25 mouse cellular contexts compared by ENCODE assay signal in genomic region chr11:37478970-37479482, GRCm38 (mm10).
DNase-seq lines count a peak whose midpoint lies in the region; ATAC-seq lines count a peak whose summit lies in the region.
"Had no signal": no experiment of that assay in that cellular context is flagged by ENCODE, and none has a peak within 500 bp of the region (broad histone marks: within the 10 kb centered on the region; RNA-seq: fewer than 3 reads in every experiment).

No protein-coding gene starts in this region.

- 91% methylated on average over 6 of the region's 6 CpGs for WGBS in hindbrain, embryonic 16.5 days

- no peak overlapping the region for H3K27ac ChIP-seq in hindbrain, embryonic 16.5 days (ENCODE audit: low read depth, low read length)
- H3K27ac ChIP-seq: embryonic facial prominence, embryonic 10.5 days; embryonic facial prominence, embryonic 12.5 days; forebrain, embryonic 13.5 days had no signal

- H3K27me3 ChIP-seq in hindbrain, embryonic 16.5 days (replicated peaks; ENCODE audit: control insufficient read depth, insufficient read depth, low read length), result no peaks in the 10 kb centered on the region
- H3K27me3 ChIP-seq: CH12.LX; embryonic facial prominence, embryonic 12.5 days; forebrain, embryonic 13.5 days; forebrain, embryonic 15.5 days; Patski had no signal

- H3K4me2 ChIP-seq in hindbrain, embryonic 16.5 days (ENCODE audit: low read length), result no peak overlapping the region
- H3K4me2 ChIP-seq: embryonic facial prominence, embryonic 12.5 days; forebrain, embryonic 13.5 days; forebrain, embryonic 15.5 days had no signal

- no peaks in the 10 kb centered on the region for H3K9me3 ChIP-seq in hindbrain, embryonic 16.5 days (ENCODE audit: control insufficient read depth, low read length)
- H3K9me3 ChIP-seq: embryonic facial prominence, embryonic 10.5 days; embryonic facial prominence, embryonic 12.5 days; forebrain, embryonic 13.5 days; forebrain, embryonic 15.5 days had no signal

- ATAC-seq in frontal cortex, adult (ENCODE audit: low TSS enrichment), result peak; percentile 95
- no peak for ATAC-seq in hindbrain, embryonic 16.5 days
- ATAC-seq: activated CD4-positive, CD25-positive, alpha-beta regulatory T cell, adult 4 months; CD4-positive, CD25-positive, alpha-beta regulatory T cell, adult 4 months; forebrain, embryonic 13.5 days; forebrain, embryonic 15.5 days; forebrain, postnatal 0 days; Patski had no signal

- H3K36me3 ChIP-seq in hindbrain, embryonic 16.5 days (ENCODE audit: control insufficient read depth, insufficient read depth, low read length), result no peaks in the 10 kb centered on the region
- H3K36me3 ChIP-seq: embryonic facial prominence, embryonic 10.5 days; embryonic facial prominence, embryonic 12.5 days; forebrain, embryonic 15.5 days; G1E had no signal

- no peak overlapping the region for H3K4me3 ChIP-seq in hindbrain, embryonic 16.5 days (ENCODE audit: low read length)
- H3K4me3 ChIP-seq: embryonic facial prominence, embryonic 10.5 days; embryonic facial prominence, embryonic 12.5 days; forebrain, embryonic 13.5 days; forebrain, embryonic 15.5 days had no signal

- no peak overlapping the region for H3K9ac ChIP-seq in hindbrain, embryonic 16.5 days (ENCODE audit: low read depth, low read length)
- H3K9ac ChIP-seq: embryonic facial prominence, embryonic 12.5 days; forebrain, embryonic 13.5 days; forebrain, embryonic 15.5 days; forebrain, postnatal 0 days had no signal

- H3K4me1 ChIP-seq in hindbrain, embryonic 16.5 days (ENCODE audit: control insufficient read depth, insufficient read depth, low read depth, low read length), result no peaks in the 10 kb centered on the region
- H3K4me1 ChIP-seq: embryonic facial prominence, embryonic 10.5 days; embryonic facial prominence, embryonic 12.5 days had no signal

- no peak for DNase-seq in frontal cortex, postnatal 25 days (ENCODE audit: low spot score in 2 of 2)
- peak; percentile 2 to 15 for DNase-seq in frontal cortex, postnatal 36 days (ENCODE audit: low spot score in 2 of 2)
- no peak for DNase-seq in frontal cortex, postnatal 10 days (ENCODE audit: low spot score in 2 of 2)
- peak; percentile 54 for DNase-seq in brain, adult 2 months (ENCODE audit: low read depth, low spot score)
- DNase-seq: adrenal gland, adult 8-10 months; adrenal gland, postnatal 14 days; adrenal gland, postnatal 36 days; B cell, adult 2 months; cerebellum, adult 11 months; cerebellum, adult 18-20 months; cerebellum, adult 8-10 months; cerebellum, adult 9-11 months; cerebellum, postnatal 25 days; forebrain, postnatal 0 days had no signal

Comparison
In these comparisons a context has a peak if more than half of its experiments do, and no peak if none do; other contexts are left out.
1. DNase-seq: peak in frontal cortex, postnatal 36 days (2 of 2) and brain, adult 2 months (single experiment); none in frontal cortex, postnatal 25 days (0 of 2) and frontal cortex, postnatal 10 days (0 of 2).